20 mouse cellular contexts compared by ENCODE assay signal in the genomic region with DNA sequence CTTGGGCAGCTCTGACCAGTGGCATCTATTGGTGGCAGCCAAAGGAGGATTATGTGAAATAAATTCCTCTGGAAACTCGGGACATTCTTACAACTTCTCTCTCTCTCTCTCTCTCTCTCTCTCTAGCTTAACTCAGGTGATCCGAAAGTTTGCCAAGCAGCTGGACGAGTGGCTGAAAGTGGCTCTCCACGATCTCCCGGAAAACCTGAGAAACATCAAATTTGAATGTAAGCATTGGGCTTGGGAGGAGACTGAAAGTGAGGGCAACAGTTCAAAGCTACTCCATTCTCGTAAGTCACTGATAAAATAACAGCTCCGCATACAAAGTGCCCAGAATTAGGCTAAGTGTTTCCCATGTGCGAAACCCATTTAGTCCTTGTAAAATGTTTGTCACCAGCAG. TPM values are rescaled to one million over a fixed set of nuclear protein-coding genes. Genes with fewer than 3 reads are reported as not detected.
DNase-seq lines count a peak whose midpoint lies in the region; ATAC-seq and TF ChIP-seq lines count a peak whose summit lies in the region.
"Had no signal": no experiment of that assay in that cellular context is flagged by ENCODE, and none has a peak within 500 bp of the region (broad histone marks: within the 10 kb centered on the region; RNA-seq: fewer than 3 reads in every experiment).

No protein-coding gene starts in this region.

- 25% methylated on average over 8 of the region's 8 CpGs for WGBS in forebrain, embryonic 13.5 days
- 33% methylated on average over 8 of the region's 8 CpGs for WGBS in forebrain, postnatal 0 days
- 51% methylated on average over 8 of the region's 8 CpGs for WGBS in hindbrain, embryonic 16.5 days
- WGBS in hindbrain, embryonic 12.5 days, result 64% methylated on average over 8 of the region's 8 CpGs
- 58% methylated on average over 8 of the region's 8 CpGs for WGBS in lung, adult 2 months
- WGBS in embryonic facial prominence, embryonic 10.5 days, result 64% methylated on average over 8 of the region's 8 CpGs

- H3K4me1 ChIP-seq in forebrain, embryonic 13.5 days, result peaks cover 35% of the 10 kb centered on the region
- peaks cover 2% of the 10 kb centered on the region; the same call in 1 of the 2 replicates for H3K4me1 ChIP-seq in forebrain, postnatal 0 days (ENCODE audit: insufficient read depth)
- H3K4me1 ChIP-seq in hindbrain, embryonic 16.5 days (ENCODE audit: control insufficient read depth, insufficient read depth, low read depth, low read length), result peaks cover 15% of the 10 kb centered on the region
- H3K4me1 ChIP-seq in hindbrain, embryonic 12.5 days, result peaks cover 29% of the 10 kb centered on the region
- no peaks in the 10 kb centered on the region for H3K4me1 ChIP-seq in lung, adult 2 months (ENCODE audit: control insufficient read depth, insufficient read depth, low read length)
- peaks cover 50% of the 10 kb centered on the region for H3K4me1 ChIP-seq in embryonic facial prominence, embryonic 10.5 days

- no peak overlapping the region for H3K4me3 ChIP-seq in forebrain, embryonic 13.5 days
- no peak overlapping the region for H3K4me3 ChIP-seq in forebrain, postnatal 0 days (ENCODE audit: low read depth, low read length)
- no peak overlapping the region for H3K4me3 ChIP-seq in hindbrain, embryonic 16.5 days (ENCODE audit: low read length)
- H3K4me3 ChIP-seq in hindbrain, embryonic 12.5 days, result no peak overlapping the region
- H3K4me3 ChIP-seq in lung, adult 2 months (replicated peaks; ENCODE audit: extremely low read depth, low read depth, low read length), result no peak overlapping the region
- H3K4me3 ChIP-seq in embryonic facial prominence, embryonic 10.5 days, result no peak overlapping the region
- H3K4me3 ChIP-seq: hindbrain, embryonic 15.5 days; limb, embryonic 13.5 days; megakaryocyte, embryonic 14.5 days had no signal

- peak overlapping the region; percentile 32; the same call in 1 of the 2 replicates for H3K4me2 ChIP-seq in forebrain, embryonic 13.5 days
- no peak overlapping the region for H3K4me2 ChIP-seq in forebrain, postnatal 0 days (ENCODE audit: low read depth)
- H3K4me2 ChIP-seq in hindbrain, embryonic 16.5 days (ENCODE audit: low read length), result no peak overlapping the region
- no peak overlapping the region for H3K4me2 ChIP-seq in hindbrain, embryonic 12.5 days (replicated peaks)
- H3K4me2 ChIP-seq: hindbrain, embryonic 15.5 days had no signal

- no peak for TF ChIP-seq POLR2A in lung, adult 2 months (IDR thresholded peaks at IDR 0.05; ENCODE audit: borderline replicate concordance, extremely low read depth, low read depth, low read length)

- DNase-seq in forebrain, postnatal 0 days, result no peak
- DNase-seq in lung, adult 2 months, result peak; percentile 29
- DNase-seq in lung, postnatal 36 days, result peak; percentile 72
- DNase-seq in adrenal gland, postnatal 4 days (ENCODE audit: low spot score in 2 of 2), result no peak
- DNase-seq in embryonic facial prominence, embryonic 10.5 days (ENCODE audit: low spot score), result no peak
- DNase-seq: adrenal gland, adult 8-10 months; cerebellum, adult 11 months; cerebellum, postnatal 14 days; kidney, adult 11 months; right cerebral cortex, adult 18-20 months; spleen, adult 18-20 months; thymus, adult 2 months had no signal

- peaks cover 13% of the 10 kb centered on the region for H3K36me3 ChIP-seq in forebrain, embryonic 13.5 days (ENCODE audit: poor library complexity, severe bottlenecking)
- H3K36me3 ChIP-seq in forebrain, postnatal 0 days (ENCODE audit: insufficient read depth), result no peaks in the 10 kb centered on the region
- no peaks in the 10 kb centered on the region for H3K36me3 ChIP-seq in hindbrain, embryonic 16.5 days (ENCODE audit: control insufficient read depth, insufficient read depth, low read length)
- H3K36me3 ChIP-seq in hindbrain, embryonic 12.5 days, result peaks cover 4% of the 10 kb centered on the region; the same call in 1 of the 2 replicates
- peaks cover 12% of the 10 kb centered on the region; the same call in 1 of the 2 replicates for H3K36me3 ChIP-seq in embryonic facial prominence, embryonic 10.5 days (replicated peaks)
- H3K36me3 ChIP-seq: hindbrain, embryonic 15.5 days; limb, embryonic 13.5 days had no signal

- H3K27ac ChIP-seq in forebrain, embryonic 13.5 days, result peak overlapping the region; percentile 53; the same call in 1 of the 2 replicates
- H3K27ac ChIP-seq in forebrain, postnatal 0 days (ENCODE audit: low read depth, low read length), result no peak overlapping the region
- 0 out of 2 replicates have a peak overlapping the region, but pooled peaks have one; percentile 39 for H3K27ac ChIP-seq in hindbrain, embryonic 16.5 days (ENCODE audit: low read depth, low read length)
- H3K27ac ChIP-seq in hindbrain, embryonic 12.5 days, result no peak overlapping the region
- H3K27ac ChIP-seq in embryonic facial prominence, embryonic 10.5 days (replicated peaks), result no peak overlapping the region
- H3K27ac ChIP-seq: hindbrain, embryonic 15.5 days; kidney, postnatal 0 days; limb, embryonic 13.5 days; liver, embryonic 14.5 days had no signal

- H3K27me3 ChIP-seq in forebrain, embryonic 13.5 days, result peaks cover 29% of the 10 kb centered on the region
- H3K27me3 ChIP-seq in forebrain, postnatal 0 days (ENCODE audit: insufficient read depth, low read length), result no peaks in the 10 kb centered on the region
- H3K27me3 ChIP-seq in hindbrain, embryonic 16.5 days (replicated peaks; ENCODE audit: control insufficient read depth, insufficient read depth, low read length), result no peaks in the 10 kb centered on the region
- H3K27me3 ChIP-seq in hindbrain, embryonic 12.5 days, result no peaks in the 10 kb centered on the region; the same call in 1 of the 2 replicates
- H3K27me3 ChIP-seq in embryonic facial prominence, embryonic 10.5 days (replicated peaks; ENCODE audit: low read depth, poor library complexity, severe bottlenecking), result peaks cover 38% of the 10 kb centered on the region
- H3K27me3 ChIP-seq: hindbrain, embryonic 15.5 days; limb, embryonic 13.5 days had no signal

- ATAC-seq in forebrain, embryonic 13.5 days, result no peak
- no peak for ATAC-seq in forebrain, postnatal 0 days
- no peak for ATAC-seq in hindbrain, embryonic 16.5 days
- no peak for ATAC-seq in hindbrain, embryonic 12.5 days (ENCODE audit: low FRiP score)

- TF ChIP-seq CTCF in forebrain, postnatal 0 days (IDR thresholded peaks at IDR 0.05; ENCODE audit: low read depth), result no peak
- TF ChIP-seq CTCF in lung, adult 2 months (IDR thresholded peaks at IDR 0.05; ENCODE audit: insufficient read depth, low read length), result no peak

- H3K9me3 ChIP-seq in forebrain, embryonic 13.5 days (replicated peaks), result no peaks in the 10 kb centered on the region
- no peaks in the 10 kb centered on the region for H3K9me3 ChIP-seq in forebrain, postnatal 0 days (ENCODE audit: low read length)
- H3K9me3 ChIP-seq in hindbrain, embryonic 16.5 days (ENCODE audit: control insufficient read depth, low read length), result no peaks in the 10 kb centered on the region
- H3K9me3 ChIP-seq in hindbrain, embryonic 12.5 days (replicated peaks), result no peaks in the 10 kb centered on the region
- H3K9me3 ChIP-seq in embryonic facial prominence, embryonic 10.5 days, result no peaks in the 10 kb centered on the region
- H3K9me3 ChIP-seq: hindbrain, embryonic 15.5 days; limb, embryonic 13.5 days had no signal

- H3K9ac ChIP-seq in forebrain, embryonic 13.5 days, result no peak overlapping the region
- no peak overlapping the region for H3K9ac ChIP-seq in forebrain, postnatal 0 days
- H3K9ac ChIP-seq in hindbrain, embryonic 16.5 days (ENCODE audit: low read depth, low read length), result no peak overlapping the region
- no peak overlapping the region for H3K9ac ChIP-seq in hindbrain, embryonic 12.5 days
- H3K9ac ChIP-seq: hindbrain, embryonic 15.5 days; limb, embryonic 13.5 days; liver, embryonic 14.5 days had no signal

RNA-seq across cellular contexts. Expression of a gene that starts 59.0 kb away (rescaled TPM):
- 34.2 and 36.0 TPM in 2 replicates for polyA plus RNA-seq in forebrain, embryonic 13.5 days (2015; fragmentation: Nextera tagmentation; extraction: Ambion mirVana)
- 48.2 and 63.8 TPM in 2 replicates for total RNA-seq in forebrain, postnatal 0 days (2014; rRNA removed)
- 20.2 and 31.5 TPM in 2 replicates for polyA plus RNA-seq in forebrain, postnatal 0 days (2015; fragmentation: Nextera tagmentation; extraction: Ambion mirVana)
- polyA plus RNA-seq in hindbrain, embryonic 16.5 days (2015; fragmentation: Nextera tagmentation; extraction: Ambion mirVana), result 43.0 and 48.3 TPM in 2 replicates
- polyA plus RNA-seq in hindbrain, embryonic 12.5 days (2016; fragmentation: Nextera tagmentation; extraction: Ambion mirVana), result 42.4 and 44.9 TPM in 2 replicates
- polyA plus RNA-seq in lung, adult 2 months (2012; rRNA removed), result 8.5 and 12.9 TPM in 2 replicates
- 10 to 100 TPM; 34.0 to 38.1 TPM for total RNA-seq in adrenal gland, postnatal 4 days (2021)
- polyA plus RNA-seq in embryonic facial prominence, embryonic 10.5 days (2016; fragmentation: Nextera tagmentation; extraction: Ambion mirVana), result 26.5 and 27.7 TPM in 2 replicates

Comparison
In these comparisons a context has a peak if more than half of its experiments do, and no peak if none do; other contexts are left out.
1. H3K27ac ChIP-seq: peak in forebrain, embryonic 13.5 days (single experiment) and hindbrain, embryonic 16.5 days (single experiment); none in forebrain, postnatal 0 days (single experiment), hindbrain, embryonic 12.5 days (single experiment) and embryonic facial prominence, embryonic 10.5 days (single experiment).
2. DNase-seq: peak in lung, adult 2 months (single experiment) and lung, postnatal 36 days (single experiment); none in forebrain, postnatal 0 days (single experiment), adrenal gland, postnatal 4 days (0 of 2) and embryonic facial prominence, embryonic 10.5 days (single experiment).